Mouse (Mus musculus): ENCODE measurements around the gene Ccdc78. TPM values are rescaled to one million over a fixed set of nuclear protein-coding genes. Genes with fewer than 3 reads are reported as not detected.

Gene Ccdc78
- polyA plus RNA-seq, 2 experiments: 0.10 TPM; not detected in 1

DNA sequence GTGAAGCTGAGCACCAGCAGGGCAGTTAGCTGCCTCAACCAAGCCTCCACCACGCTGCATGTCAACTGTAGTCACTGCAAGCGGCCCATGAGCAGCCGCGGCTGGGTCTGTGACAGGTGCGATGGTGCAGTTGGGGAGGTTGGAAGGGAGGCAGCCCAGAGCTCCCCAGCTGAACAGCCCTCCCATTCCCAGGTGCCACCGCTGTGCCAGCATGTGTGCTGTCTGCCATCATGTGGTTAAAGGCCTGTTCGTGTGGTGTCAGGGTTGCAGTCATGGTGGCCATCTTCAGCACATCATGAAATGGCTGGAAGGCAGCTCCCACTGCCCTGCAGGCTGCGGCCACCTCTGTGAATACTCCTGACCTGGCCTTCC lies 41.8 kb downstream of the Ccdc78 start:
- WGBS: 88% methylated on average over 8 of the region's 8 CpGs
- ATAC-seq (ENCODE audit: low FRiP score, low read depth) (no peak), DNase-seq (ENCODE audit: low spot score) (no peak)
- H3K9ac ChIP-seq (ENCODE audit: low read depth, low read length, severe bottlenecking): peak overlapping the region; percentile 73; the same call in 1 of the 2 replicates
- peak overlapping the region; percentile 67 for H3K4me3 ChIP-seq (replicated peaks; ENCODE audit: low read length)
- H3K4me1 ChIP-seq (ENCODE audit: control insufficient read depth, insufficient read depth, low read length): peaks cover 34% of the 10 kb centered on the region
- peaks cover 41% of the 10 kb centered on the region for H3K36me3 ChIP-seq (ENCODE audit: control insufficient read depth, insufficient read depth, low read length)
- H3K27me3 ChIP-seq (ENCODE audit: control insufficient read depth, insufficient read depth, low read length): no peaks in the 10 kb centered on the region
- H3K9me3 ChIP-seq (ENCODE audit: control insufficient read depth, low read length): no peaks in the 10 kb centered on the region
- TF ChIP-seq POLR2A (IDR thresholded peaks at IDR 0.05; ENCODE audit: borderline replicate concordance, extremely low read depth, insufficient read depth, insufficient read length): no peak
- H3K27ac ChIP-seq (replicated peaks; ENCODE audit: low read depth, low read length): peak overlapping the region; percentile 81; the same call in 1 of the 2 replicates
- H3K4me2 ChIP-seq (replicated peaks; ENCODE audit: low read depth, low read length, severe bottlenecking): peak overlapping the region; percentile 79

DNA sequence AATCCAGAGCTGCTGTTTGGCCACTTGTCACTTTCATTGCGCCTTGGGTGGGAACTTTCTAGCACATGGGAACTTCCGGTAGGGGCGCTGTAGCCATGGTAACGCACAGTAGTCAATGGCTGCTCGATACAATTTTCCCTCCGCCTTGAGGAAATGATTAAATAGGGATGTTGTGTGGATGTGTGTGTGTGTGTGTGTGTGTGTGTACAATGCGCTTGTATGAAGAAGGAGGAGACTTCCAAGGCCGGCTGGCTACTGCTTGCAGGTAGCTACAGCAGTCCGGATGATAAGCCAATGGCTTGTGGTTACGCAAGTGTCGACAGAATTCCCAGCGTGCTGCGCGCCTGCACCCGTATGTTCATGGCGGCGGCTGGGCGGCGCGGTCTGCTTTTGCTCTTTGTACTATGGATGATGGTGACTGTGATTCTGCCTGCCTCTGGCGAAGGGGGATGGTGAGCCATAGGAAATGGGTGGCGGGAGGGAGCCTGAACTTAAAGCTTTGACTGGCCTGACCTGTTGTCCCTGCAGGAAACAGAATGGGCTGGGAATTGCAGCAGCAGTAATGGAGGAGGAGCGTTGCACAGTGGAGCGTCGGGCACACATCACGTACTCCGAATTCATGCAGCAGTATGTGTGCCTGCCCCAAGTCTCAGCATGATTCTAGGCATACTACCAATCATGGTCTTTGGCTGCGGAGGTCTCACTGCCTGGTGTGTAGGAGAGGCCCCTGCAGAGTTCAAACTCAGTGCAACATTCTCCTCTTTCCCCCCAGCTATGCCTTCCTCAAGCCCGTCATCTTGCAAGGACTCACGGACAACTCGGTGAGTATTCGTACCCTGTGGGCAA lies 42.6 kb downstream of the Ccdc78 start, which contains the start of gene Jmjd8:
Gene Jmjd8 (plus strand): TSS at position 156 of the 846 bp plus-strand sequence.
- DNase-seq (ENCODE audit: low spot score): peak; percentile 87
- peaks cover 36% of the 10 kb centered on the region for H3K4me1 ChIP-seq (ENCODE audit: control insufficient read depth, insufficient read depth, low read length)
- WGBS: 2% methylated on average over 32 of the region's 32 CpGs
- H3K9ac ChIP-seq (ENCODE audit: low read depth, low read length, severe bottlenecking): peak within 1 kb of the TSS; percentile 73
- peak within 1 kb of the TSS; percentile 79 for H3K4me2 ChIP-seq (replicated peaks; ENCODE audit: low read depth, low read length, severe bottlenecking)
- H3K27me3 ChIP-seq (ENCODE audit: control insufficient read depth, insufficient read depth, low read length): no peaks in the 10 kb centered on the region
- peak; percentile 63; the same call in 1 of the 2 replicates for TF ChIP-seq POLR2A (IDR thresholded peaks at IDR 0.05; ENCODE audit: borderline replicate concordance, extremely low read depth, insufficient read depth, insufficient read length)
- H3K4me3 ChIP-seq (replicated peaks; ENCODE audit: low read length): peak within 1 kb of the TSS; percentile 67
- peak within 1 kb of the TSS; percentile 81 for H3K27ac ChIP-seq (replicated peaks; ENCODE audit: low read depth, low read length)
- ATAC-seq (ENCODE audit: low FRiP score, low read depth): peak; percentile 54
- peaks cover 41% of the 10 kb centered on the region for H3K36me3 ChIP-seq (ENCODE audit: control insufficient read depth, insufficient read depth, low read length)
- H3K9me3 ChIP-seq (ENCODE audit: control insufficient read depth, low read length): no peaks in the 10 kb centered on the region

DNA sequence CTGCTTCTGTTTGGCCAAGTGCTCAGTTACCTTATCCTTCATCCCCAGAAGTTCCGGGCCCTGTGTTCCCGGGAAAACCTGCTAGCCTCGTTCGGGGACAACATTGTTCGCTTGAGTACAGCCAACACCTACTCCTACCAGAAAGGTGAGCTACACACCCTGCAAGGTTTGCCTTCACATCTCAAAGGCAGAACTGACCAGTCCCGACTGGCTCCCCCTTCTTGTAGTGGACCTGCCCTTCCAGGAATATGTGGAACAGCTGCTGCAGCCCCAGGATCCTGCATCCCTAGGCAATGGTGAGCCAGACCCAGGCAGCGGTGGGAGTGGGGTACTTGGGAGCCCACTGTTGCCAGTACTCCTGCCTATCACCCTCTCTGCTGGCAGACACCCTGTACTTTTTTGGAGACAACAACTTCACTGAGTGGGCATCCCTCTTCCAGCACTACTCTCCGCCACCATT lies 43.2 kb downstream of the Ccdc78 start:
- peak overlapping the region; percentile 81 for H3K27ac ChIP-seq (replicated peaks; ENCODE audit: low read depth, low read length)
- H3K4me1 ChIP-seq (ENCODE audit: control insufficient read depth, insufficient read depth, low read length): peaks cover 36% of the 10 kb centered on the region

DNA sequence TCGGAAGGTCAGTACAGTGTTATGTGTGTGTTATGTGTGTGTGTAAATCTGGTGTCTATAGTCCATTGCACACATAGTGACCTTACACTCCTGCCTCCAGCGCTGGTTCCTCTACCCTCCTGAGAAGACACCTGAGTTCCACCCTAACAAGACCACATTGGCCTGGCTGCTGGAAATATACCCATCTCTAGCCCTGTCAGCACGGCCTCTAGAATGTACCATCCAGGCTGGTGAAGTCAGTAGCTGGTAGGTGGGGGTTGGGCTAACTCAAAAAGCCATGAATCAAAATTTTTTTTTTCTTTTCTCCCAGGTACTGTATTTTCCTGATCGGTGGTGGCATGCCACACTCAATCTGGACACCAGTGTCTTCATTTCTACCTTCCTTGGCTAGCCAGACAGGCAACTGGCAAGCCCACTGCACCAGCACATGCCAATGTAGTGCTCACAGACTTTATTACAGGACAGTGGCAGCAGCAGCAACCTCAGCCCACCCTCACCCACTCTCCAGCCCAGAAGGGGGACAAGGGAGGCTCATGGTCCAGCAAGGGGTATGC lies 43.9 kb downstream of the Ccdc78 start:
- H3K27me3 ChIP-seq (ENCODE audit: control insufficient read depth, insufficient read depth, low read length): no peaks in the 10 kb centered on the region
- H3K36me3 ChIP-seq (ENCODE audit: control insufficient read depth, insufficient read depth, low read length): peaks cover 48% of the 10 kb centered on the region
- H3K27ac ChIP-seq (replicated peaks; ENCODE audit: low read depth, low read length): no peak overlapping the region
- H3K4me1 ChIP-seq (ENCODE audit: control insufficient read depth, insufficient read depth, low read length): peaks cover 40% of the 10 kb centered on the region
- H3K4me2 ChIP-seq (replicated peaks; ENCODE audit: low read depth, low read length, severe bottlenecking): peak overlapping the region; percentile 79
- H3K9ac ChIP-seq (ENCODE audit: low read depth, low read length, severe bottlenecking): no peak overlapping the region; the same call in 1 of the 2 replicates
- H3K9me3 ChIP-seq (ENCODE audit: control insufficient read depth, low read length): no peaks in the 10 kb centered on the region
- DNase-seq (ENCODE audit: low spot score): no peak
- ATAC-seq (ENCODE audit: low FRiP score, low read depth): no peak
- no peak for TF ChIP-seq POLR2A (IDR thresholded peaks at IDR 0.05; ENCODE audit: borderline replicate concordance, extremely low read depth, insufficient read depth, insufficient read length)
- WGBS: 87% methylated on average over 4 of the region's 4 CpGs
- H3K4me3 ChIP-seq (replicated peaks; ENCODE audit: low read length): peak overlapping the region; percentile 67

More for the DNA sequence above, 43.2 kb downstream of the Ccdc78 start:
- peak overlapping the region; percentile 67 for H3K4me3 ChIP-seq (replicated peaks; ENCODE audit: low read length)
- H3K9ac ChIP-seq (ENCODE audit: low read depth, low read length, severe bottlenecking): peak overlapping the region; percentile 73
- TF ChIP-seq POLR2A (IDR thresholded peaks at IDR 0.05; ENCODE audit: borderline replicate concordance, extremely low read depth, insufficient read depth, insufficient read length): no peak
- ATAC-seq (ENCODE audit: low FRiP score, low read depth) (no peak), DNase-seq (ENCODE audit: low spot score) (no peak)
- H3K27me3 ChIP-seq (ENCODE audit: control insufficient read depth, insufficient read depth, low read length): no peaks in the 10 kb centered on the region
- H3K36me3 ChIP-seq (ENCODE audit: control insufficient read depth, insufficient read depth, low read length): peaks cover 41% of the 10 kb centered on the region
- H3K9me3 ChIP-seq (ENCODE audit: control insufficient read depth, low read length): no peaks in the 10 kb centered on the region
- WGBS: 42% methylated on average over 8 of the region's 8 CpGs
- peak overlapping the region; percentile 79 for H3K4me2 ChIP-seq (replicated peaks; ENCODE audit: low read depth, low read length, severe bottlenecking)

DNA sequence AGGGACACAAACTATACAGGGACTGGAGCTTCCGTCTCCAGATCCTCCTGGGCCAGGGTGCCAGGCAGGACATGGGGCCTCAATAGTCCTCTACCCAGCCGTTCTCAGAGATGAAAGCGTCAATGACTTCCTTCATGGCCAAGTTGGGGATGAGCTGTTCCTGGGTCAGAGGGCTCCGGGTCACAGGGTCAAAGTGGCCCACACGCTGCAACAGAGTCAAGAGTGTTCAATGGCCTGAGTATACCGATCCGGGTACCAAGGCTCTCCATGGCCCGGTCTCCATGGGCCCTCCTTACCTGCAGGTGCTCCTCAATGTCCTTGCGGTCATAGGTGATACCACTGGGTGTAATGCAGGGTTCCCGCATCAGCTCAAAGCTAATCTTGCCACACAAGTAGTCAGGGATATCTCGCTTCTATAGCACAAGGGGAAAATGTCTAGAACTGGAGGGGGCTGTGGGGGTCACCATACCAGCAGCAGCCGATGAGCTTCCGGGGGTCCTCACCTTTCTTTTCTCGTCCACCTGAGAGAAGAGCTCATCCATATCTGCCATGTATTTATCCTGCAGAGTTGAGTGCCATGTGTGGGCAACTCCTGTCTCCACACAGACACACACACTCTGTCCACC lies 44.5 kb downstream of the Ccdc78 start:
- Histone ChIP-seq H3K27me3 (ENCODE audit: control insufficient read depth, insufficient read depth, low read length) (no peaks in the 10 kb centered on the region), H3K9ac (ENCODE audit: low read depth, low read length, severe bottlenecking) (0 out of 2 replicates have a peak overlapping the region, but pooled peaks have one; percentile 77), H3K36me3 (ENCODE audit: control insufficient read depth, insufficient read depth, low read length) (peaks cover 50% of the 10 kb centered on the region), H3K4me1 (ENCODE audit: control insufficient read depth, insufficient read depth, low read length) (peaks cover 43% of the 10 kb centered on the region), H3K27ac (replicated peaks; ENCODE audit: low read depth, low read length) (no peak overlapping the region), H3K4me2 (replicated peaks; ENCODE audit: low read depth, low read length, severe bottlenecking) (peak overlapping the region; percentile 91; the same call in 1 of the 2 replicates), H3K9me3 (ENCODE audit: control insufficient read depth, low read length) (no peaks in the 10 kb centered on the region), H3K4me3 (replicated peaks; ENCODE audit: low read length) (peak overlapping the region; percentile 85)
- TF ChIP-seq POLR2A (IDR thresholded peaks at IDR 0.05; ENCODE audit: borderline replicate concordance, extremely low read depth, insufficient read depth, insufficient read length): no peak
- DNase-seq (ENCODE audit: low spot score) (no peak), ATAC-seq (ENCODE audit: low FRiP score, low read depth) (no peak)
- 86% methylated on average over 14 of the region's 14 CpGs for WGBS
